Mouse (Mus musculus) ovary, postnatal 36 days (tissue): ENCODE data around the gene Cabp2.
"Not testable (repeated sequence)": the region's sequence is repeated elsewhere in the genome, so short reads cannot be mapped to it uniquely, and the experiment has no call there.

ENCODE experiments used
- DNase-seq: peaks from one replicate; pipeline ENCODE4 v3.0.0; 2022; ENCODE audit warnings: low spot score, mixed read lengths

Cabp2 gene

GRCm38 (mm10) chr19:4081394-4081793, at the start of gene Cabp2:
TSS of gene Cabp2 (plus strand) at chr19:4081578.
- no peak for DNase-seq

DNA sequence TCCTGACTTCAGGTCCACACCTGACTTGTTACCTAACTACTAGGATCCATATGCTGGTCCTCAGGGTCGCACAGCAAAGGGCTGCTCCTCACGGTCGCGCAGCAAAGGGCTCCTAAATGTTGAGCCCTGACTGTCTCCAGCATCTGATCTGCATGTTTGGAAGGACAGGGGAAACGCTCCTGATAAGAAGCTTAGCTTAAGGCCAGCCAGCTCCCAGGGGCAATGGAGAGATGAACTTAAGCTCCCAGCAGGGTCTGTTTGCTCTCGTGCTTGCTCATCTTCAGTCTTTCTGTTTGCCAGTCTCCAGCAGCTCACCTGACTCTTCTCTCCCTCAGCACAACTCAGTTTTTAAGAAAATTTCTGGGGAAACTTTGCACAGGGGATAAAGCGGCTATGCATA, 48.7 kb upstream of the Cabp2 start:
- no peak for DNase-seq

DNA sequence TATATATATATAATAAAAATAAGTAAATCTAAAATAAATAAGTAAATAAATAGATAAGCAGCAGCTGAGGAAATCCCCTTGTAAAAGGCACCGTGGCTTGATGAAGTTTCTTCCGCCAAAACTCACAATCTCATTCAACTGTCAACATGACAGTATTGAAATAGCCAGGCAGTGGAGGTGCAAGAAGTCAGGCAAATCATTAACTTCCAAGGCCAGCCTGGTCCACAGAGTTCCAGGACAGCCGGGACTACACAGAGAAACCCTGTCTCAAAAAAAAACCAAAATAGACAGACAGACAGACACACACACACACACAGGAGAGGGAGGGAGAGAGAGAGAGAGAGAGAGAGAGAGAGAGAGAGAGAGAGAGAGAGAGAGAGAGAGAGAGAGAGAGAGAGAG, 48.1 kb upstream of the Cabp2 start:
- DNase-seq: no peak

GRCm38 (mm10) chr19:4033742-4034141, 47.6 kb upstream of the Cabp2 start:
- no peak for DNase-seq

DNA sequence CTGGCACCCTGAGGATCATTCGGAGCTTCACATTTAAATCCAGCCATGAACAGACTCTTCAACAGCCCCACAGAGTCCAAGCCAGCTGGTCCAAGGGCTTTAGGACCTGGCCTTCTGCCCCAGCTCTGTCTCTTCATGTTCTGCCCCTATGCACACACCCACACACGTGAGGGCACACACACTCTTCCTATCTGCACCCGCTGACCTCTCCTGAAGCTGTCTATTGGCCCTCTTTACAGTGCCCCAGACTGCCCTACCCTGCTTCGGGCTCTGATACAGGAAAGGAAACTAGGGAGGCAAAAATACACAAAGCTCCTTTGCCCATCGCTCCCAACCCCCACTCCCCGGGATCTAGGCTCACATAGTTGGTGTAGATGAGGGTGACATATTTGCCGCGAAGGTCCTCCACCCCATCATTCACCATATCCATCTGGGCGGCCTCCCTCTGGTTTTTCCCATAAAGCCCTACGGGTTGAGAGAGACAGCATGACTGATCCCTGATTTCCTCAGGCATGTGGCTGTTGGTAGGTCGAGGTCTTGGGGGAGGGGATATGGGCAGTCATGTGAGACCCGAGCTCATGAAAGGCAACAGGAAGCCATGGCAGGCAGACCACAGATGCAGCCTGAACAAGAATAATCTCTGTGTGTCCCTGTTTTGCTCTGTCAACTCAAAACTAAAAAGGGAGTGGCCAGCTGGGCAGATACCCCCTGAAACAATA, 44.9 kb upstream of the Cabp2 start:
- no peak for DNase-seq

- DNase-seq: not testable (repeated sequence)
Measured at GRCm38 (mm10) chr19:4037154-4037787, 44.1 kb upstream of the Cabp2 start.

DNA sequence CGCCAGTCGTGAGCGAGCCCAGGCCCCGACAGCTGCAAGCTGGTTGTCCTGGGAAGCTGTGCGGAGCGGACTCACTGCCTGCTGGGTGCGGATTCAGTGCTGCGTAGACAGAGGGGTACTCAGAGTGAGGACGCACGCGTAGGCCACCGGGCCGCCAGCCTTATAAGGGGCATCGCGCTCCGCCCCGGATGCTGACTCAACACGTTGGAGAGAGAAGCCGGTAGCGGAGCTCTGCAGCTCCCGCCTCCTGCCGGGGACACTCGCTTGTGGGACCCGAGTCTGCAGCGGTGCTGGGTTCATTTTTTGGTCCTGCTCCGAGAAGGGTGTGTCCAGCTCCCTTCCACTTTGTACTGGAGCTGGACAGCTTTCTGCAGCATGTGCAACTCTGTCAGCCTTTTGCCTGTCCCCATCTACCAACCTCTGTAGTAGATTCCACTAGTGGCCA, 43.6 kb upstream of the Cabp2 start, which contains the start of gene Gstp1:
TSS of gene Gstp1 (minus strand) at position 198 of the 445 bp plus-strand sequence.
- peak; percentile 88 for DNase-seq

DNA sequence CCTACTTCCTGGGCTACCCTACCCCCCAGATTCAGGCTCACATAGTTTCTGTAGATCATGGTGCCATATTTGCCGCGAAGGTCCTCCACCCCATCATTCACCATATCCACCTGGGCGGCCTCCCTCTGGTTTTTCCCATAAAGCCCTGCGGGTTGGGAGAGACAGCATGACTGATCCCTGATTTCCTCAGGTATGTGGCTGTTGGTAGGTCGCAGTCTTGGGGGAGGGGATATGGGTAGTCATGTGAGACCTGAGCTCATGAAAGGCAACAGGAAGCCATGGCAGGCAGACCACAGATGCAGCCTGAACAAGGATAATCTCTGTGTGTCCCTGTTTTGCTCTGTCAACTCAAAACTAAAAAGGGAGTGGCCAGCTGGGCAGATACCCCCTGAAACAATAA, 40.4 kb upstream of the Cabp2 start:
- DNase-seq: not testable (repeated sequence)

GRCm38 (mm10) chr19:4041500-4041899, 39.9 kb upstream of the Cabp2 start:
- DNase-seq: not testable (repeated sequence)

GRCm38 (mm10) chr19:4042124-4042523, 39.3 kb upstream of the Cabp2 start:
- DNase-seq: no peak

DNA sequence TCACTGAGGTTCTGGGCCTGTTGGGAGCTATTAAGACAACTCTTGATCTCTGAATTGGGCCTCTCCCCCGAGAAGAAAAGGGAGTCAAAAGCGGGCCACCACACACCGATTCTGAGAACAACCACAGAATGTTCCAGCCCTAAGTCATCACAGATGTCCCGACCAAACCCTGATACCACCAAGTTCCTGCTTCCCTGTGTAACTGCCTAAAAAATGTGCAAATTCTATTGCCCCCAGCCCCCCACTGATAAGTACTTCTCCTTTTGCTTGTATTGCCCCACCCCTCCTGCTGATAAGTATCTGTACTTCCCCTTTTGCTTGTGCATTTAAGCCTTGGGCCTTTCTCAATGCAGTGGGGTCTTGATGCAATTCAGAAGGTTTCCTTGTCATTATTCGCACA, 37.3 kb upstream of the Cabp2 start:
- not testable (repeated sequence) for DNase-seq

- peak; percentile 64 for DNase-seq
Measured at GRCm38 (mm10) chr19:4045966-4046865, 35.2 kb upstream of the Cabp2 start, which contains the start of gene Gstp2. TSS of gene Gstp2 (minus strand) at chr19:4046023.

DNA sequence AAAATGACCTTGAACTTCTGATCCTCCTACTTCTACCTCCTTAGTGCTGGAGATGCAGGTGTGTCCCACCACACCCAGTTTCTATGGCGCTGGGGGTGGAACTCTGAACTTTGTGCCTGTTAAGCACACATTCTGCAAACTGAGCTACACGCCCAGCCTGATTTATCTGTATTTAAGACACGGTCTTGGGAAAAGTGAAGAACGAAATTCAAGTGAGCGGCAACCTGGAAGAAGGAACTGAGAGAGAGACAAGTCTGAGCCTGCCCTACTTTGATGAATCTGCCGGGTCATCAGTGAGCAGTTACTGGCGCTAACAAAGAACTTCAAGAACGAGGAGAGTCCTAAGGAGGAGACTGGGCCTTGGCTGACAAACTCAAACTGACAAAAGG, 34.5 kb upstream of the Cabp2 start:
- no peak for DNase-seq

- DNase-seq: peak; percentile 70
Measured at GRCm38 (mm10) chr19:4047859-4048258, 33.5 kb upstream of the Cabp2 start.

DNA sequence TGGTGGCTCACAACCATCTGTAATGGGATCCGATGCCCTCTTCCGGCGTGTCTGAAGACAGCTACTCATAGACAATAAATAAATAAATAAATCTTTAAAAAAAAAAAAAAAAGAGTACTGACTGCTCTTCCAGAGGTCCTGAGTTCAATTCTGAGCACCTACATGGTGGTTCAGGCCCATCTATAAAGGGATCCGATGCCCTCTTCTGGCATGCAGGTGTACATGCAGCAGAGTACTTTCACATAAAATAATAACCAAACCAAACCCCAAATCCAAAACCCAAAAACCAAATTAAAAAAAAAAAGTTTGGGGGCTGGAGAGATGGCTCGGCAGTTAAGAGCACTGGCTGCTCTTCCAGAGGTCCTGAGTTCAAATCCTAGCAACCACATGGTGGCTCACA, 32.3 kb upstream of the Cabp2 start:
- DNase-seq: not testable (repeated sequence)

DNA sequence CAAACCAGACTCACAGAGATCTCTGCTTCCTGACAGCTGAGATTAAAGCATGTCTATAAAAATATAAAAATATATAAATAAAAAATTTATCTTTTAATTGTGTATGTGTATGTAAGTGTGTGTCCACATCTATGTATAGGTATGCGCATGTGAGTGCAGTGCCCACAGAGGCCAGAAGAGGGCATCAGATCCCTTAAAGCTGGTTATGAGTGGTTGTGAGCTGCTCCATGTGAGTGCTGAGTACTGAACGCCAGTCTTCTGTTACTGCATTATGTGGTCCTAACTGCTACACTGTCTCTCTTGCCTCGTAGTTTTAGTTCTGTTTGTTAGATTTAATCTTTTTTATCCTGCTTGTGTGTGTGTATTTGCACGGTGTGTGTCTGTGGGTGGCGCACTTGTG, 30.4 kb upstream of the Cabp2 start:
- no peak for DNase-seq

DNA sequence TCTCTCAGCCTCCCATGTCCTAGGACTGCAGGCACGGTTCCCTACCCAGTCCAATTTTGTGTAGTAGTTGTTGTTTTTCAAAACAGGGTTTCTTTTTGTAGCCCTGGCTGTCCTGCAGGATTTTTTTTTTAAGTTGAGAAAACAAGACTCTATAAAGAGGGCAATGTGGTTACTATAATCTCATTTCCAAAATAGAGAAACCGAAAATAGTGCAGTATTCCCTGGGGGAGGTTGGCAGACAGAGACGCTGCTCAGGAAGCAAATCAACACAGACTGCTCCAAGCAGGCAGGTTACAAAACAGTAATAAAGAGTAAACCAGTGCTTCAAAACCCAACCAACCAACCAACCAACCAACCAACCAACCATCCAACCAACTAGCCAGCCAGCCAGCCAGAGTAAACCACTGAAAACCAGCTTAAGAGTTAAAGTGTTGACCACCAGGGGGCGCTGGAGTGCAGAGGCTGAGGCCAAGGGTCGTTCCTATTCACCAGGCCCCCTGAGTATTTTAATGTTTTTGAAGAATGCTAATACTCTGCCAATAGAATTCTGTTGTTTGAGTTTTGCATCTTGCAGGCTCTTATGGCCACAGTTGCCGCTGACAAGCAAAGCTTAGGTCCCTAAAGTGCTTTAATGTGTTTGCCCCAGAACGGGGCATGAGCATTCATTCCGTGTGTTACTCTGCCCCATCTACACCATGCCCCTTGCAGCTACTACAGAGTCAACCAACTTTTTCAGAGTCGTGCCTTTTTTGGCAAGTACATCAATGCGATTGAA, 29.4 kb upstream of the Cabp2 start:
- DNase-seq: peak; percentile 63

DNA sequence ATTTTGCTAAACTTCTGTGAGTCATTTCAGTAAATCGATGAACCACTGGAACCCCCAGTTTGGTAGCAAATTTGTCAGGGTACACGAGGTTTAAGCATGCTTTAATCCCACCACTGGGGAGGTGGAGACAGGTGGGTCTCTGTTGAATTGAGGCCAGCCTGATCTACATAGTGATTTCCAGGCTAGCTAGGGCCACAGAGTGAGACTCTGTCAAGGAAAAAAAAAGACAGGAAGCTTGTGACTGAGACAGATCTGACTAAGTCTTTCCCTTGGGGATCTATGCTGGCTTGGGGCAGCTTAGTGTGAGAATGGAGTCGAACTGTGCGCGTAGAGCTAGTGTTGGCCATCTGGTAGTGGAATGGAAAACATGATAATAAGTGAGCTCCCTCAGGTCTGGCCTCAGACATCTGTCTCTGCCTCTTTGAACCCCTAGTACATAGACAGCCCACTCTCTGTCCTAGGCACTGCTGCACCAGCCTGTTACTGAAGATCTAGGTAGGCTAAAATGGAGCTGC, 28.8 kb upstream of the Cabp2 start:
- DNase-seq: no peak

GRCm38 (mm10) chr19:4054613-4055012, 26.8 kb upstream of the Cabp2 start:
- DNase-seq: no peak

DNA sequence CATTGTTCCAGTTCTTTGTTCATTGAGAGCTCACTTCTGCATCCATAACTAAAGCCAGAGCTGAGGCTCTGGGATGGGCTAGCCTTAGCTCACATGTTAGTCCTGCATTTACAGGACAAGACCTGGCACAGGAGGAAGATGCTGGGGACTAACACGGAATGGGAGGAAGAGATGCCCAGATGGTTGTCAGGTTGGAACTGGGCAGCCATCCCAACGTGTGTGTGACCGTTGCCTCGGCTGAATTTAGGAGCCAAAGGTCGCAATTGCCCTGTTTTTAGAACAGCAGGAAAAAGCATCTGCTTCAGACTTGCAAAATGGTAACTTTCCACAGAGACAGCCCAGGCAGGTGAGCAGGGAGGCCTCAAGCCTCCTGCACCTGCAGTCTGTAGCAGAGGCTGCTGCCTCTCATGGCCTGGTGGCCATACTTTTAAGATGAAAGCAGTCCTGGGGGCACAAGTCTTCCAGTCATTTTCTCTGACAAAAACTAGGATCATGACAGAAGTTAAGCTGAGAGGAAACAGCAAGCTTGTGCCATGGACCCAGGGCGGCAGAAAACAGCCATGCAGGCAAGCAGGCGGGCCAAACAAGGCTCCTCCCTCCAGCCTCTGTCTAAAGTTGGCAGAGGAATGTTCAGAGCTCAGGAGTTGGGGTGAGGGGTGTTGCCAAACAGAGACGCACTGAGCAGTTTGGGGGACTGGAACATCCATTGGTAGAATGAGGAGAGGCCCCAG, 26.0 kb upstream of the Cabp2 start:
- no peak for DNase-seq
